Mouse (Mus musculus) adrenal gland, adult 2 months (tissue): ENCODE data around the gene Atp10a. TPM values are rescaled to one million over a fixed set of nuclear protein-coding genes. Genes with fewer than 3 reads are reported as not detected.

Source experiments
- DNase-seq: peaks from one replicate; pipeline ENCODE4 v3.0.0; 2021
- polyA plus RNA-seq: library from polyadenylated mRNA; depleted of rRNA; stranded (reverse); fragments of >200 nt; gene quantifications from 2 replicates; pipeline ENCODE4 v1.2.3, GENCODE M21; 2012
- total RNA-seq, 2 experiments: library from RNA; stranded (reverse); gene quantifications; 2 replicates each; pipeline ENCODE4 v1.2.3; 2021

Gene Atp10a
- total and polyA plus RNA-seq, 3 experiments, result 35.2 to 83.7 (median 65.4) TPM

DNA sequence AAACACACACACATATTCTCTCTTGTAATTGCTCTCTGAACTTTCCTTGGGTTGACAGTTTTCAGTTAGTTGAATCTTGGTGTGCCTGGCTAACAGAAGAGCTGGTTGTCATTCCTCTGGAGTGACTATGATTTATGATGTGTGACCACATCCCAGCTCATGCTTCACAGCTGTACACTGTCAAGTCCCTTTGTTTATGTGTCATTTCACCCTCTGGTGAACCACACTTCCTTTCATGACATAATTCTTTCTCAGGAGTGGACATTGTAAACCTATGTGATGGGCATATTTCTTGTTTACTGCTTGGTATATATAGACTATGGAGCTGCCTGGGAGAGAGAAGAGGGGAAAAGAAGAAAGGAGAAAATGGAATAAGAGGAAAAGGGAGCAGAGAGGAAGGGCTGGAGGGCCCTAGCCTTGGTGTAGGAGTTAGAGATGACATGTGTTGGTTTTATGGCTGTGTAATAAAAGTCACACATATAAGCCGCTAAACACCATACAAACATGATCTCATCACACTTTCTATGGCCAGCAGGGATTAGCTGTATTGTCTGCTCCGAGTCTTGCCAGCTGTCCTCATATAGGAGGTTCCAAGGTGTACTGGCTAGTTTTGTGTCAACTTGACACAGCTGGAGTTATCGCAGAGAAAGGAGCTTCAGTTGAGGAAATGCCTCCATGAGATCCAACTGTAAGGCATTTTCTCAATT is 81.0 kb downstream of the Atp10a start:
- DNase-seq, result no peak

DNA sequence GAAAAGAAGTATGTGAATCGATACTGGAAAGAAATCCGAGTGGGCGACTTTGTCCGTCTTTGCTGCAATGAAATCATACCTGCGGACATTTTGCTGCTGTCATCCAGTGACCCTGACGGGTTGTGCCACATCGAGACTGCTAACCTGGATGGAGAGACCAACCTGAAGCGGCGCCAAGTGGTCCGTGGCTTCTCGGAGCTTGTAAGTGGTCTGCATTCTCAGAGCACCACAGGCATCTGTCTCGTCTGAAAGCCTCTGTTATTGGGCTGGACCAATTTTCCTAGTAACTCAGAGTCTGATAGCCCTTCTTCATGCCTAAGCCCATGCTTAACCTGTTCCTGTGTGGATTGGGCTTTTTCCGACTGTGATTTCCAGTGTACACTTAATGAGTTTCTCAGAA is 84.2 kb downstream of the Atp10a start:
- DNase-seq, result no peak

DNA sequence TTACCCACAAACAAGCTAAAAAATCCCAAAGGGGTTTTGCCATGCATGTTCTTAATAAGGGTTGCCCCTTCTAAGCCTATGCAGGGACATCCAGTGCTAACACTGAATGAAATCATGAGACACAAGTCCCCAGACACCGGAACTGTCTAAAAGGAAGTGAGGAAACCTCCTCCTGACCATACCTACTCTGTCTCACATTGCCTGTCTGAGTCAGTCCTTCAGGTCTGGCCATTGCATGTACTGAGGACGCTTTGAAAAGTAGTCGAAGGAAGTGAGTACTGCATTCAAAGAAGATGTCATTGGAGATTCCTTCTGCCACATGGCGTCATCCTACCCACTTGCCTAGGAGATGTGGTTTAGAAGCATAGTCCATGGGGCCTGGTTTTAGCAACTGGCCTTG is 84.9 kb downstream of the Atp10a start:
- no peak for DNase-seq

DNA sequence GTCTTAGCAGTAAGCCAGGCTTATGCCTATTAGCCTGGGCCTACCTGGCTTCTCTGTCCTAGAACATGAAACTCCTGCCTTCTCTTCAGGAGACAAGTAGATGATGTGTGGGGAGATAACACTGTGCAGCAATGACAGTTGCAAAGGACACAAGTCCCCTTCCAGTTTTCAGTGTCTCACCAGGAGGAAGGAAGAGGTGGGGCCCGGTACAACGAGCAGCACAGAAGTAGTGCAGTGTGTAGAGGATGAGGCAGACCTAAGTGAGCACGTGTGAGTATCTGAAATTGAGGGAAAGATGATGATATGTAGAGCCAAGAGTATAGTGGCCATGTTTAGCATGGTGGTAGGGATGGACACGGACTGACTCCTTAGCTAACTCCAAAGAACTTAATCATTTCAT is 86.0 kb downstream of the Atp10a start:
- no peak for DNase-seq

DNA sequence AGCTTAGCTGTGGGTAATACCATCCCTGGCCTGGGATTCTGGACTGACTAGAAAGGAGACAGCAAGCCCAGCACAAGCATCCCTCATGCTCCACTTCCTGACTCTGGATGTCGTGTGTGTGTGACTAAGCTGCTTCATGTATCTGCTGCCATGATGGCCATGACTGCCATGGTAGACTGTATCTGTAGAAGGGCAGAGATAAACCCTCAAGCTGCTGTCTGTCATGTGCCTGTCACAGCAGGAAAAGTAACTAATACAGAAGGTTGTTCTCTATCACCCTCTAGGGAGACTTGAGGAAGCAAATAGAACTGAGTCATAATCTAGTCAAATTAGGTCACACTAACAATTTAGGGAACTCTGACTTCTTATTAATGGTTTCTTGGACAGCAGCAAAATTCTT is 86.7 kb downstream of the Atp10a start:
- no peak for DNase-seq

DNA sequence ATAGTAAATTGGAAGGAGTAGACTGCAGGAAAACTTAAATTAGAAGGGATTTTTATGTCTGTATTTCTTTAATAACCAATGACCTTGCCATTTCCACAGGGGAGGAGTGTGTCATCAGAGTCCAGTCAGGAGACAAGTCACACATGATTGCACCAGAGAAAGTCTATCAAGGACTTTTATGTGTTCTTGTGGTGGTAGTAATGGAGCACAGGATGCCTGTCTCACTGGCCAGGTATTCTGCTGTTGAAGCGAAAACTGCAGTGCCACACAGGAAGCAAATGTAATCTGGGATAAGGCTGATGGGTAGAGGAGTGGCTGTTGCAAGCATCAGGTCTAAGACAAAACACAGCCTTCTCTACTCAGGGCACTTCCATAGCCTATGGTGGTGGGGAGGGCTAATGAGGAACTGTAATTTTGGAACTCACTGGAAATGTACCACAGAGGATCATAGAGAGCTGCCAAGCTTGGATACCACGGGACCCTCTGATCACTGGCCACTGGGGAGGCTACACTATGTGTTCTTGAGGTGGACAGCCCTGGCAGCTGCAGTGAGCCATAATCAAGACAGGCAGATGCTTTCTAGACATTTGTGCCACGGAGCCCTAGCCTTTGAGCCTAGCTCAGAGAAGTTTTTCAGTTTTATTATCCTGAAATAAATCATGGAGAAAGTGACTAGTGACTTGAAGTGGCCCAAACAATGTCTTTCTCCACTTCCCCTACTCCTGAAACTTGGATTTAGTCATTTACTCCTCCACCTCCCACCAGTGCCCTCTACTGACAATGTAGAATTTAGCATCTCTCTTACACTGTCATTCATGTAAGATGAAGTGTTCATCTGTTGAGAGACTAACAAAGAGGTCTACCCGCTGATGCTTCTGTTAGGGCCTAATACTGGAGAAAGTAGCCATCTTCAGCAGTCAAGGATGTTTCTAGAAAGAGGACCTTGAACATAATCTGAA is 87.7 kb downstream of the Atp10a start:
- peak; percentile 65 for DNase-seq

DNA sequence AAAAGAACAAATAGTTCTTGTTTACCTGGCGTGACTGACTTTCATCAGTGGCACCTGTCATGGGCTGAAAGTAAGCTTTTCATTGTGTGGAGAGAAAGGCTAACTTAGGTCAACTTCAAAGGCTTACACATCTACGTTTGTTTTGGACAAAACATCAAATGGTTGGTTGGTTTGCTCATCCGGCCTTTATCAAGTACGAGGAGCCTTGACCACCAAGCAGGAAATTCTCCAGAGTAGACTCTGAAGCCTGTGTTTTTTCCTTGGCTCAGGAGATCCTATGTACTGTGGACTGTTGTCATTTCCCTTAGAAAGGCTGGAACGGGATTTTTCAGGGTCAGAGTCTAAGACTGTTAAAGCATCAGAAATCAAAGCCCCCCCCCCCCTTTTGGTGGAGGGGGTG is 90.9 kb downstream of the Atp10a start:
- peak; percentile 47 for DNase-seq

DNA sequence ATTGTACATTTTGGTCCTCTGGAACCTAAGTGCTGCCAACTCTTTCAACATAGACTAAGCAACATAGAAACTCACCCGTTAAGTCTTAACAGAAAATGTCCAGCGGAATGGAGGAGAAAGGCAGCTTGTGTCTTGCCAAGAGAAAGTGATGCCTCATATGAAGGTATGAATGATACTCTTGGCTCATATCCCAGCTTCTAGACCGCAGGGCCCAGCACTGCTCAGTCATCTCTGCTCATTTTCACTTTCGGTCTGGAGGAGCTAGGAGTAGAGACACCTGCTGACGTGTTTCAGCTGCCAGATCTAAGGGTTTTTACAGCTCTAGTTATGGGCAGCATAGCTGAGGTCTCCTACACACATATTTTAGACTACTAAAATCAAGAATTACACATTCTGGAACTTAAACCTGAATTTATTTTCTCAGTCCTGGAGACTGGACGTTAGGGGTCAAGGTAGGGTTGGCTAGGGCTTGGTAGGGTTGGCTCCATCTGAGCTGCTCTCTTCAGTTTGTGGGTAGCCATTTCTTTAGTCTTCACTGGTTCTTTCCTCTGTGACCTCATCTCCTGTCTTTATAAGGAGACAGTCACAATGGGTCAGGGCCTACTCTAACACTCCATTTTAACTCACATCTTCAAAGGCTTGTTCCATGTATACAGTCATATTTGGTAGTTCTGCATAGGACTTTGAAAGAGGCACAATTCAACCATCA is 94.1 kb downstream of the Atp10a start:
- DNase-seq, result peak; percentile 77

DNA sequence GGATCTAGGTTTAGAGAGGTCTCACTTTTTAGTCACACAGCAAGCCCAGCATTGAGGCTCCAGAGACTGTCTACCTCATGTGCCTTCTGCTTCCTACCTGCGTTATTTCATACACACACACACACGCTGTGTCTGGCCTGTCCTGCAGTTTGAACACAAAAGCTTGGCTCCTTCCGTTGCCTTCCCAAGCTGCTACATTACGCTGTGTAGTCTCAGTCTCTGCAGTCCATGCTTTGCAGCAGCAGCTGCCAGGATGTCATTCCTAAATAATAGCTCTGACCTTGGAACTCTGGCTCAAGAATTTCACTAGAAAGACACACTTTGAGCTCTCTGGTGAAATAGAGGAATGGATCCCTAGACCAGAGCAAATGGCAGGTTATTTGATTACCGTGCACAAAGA is 96.1 kb downstream of the Atp10a start:
- DNase-seq, result peak; percentile 59

DNA sequence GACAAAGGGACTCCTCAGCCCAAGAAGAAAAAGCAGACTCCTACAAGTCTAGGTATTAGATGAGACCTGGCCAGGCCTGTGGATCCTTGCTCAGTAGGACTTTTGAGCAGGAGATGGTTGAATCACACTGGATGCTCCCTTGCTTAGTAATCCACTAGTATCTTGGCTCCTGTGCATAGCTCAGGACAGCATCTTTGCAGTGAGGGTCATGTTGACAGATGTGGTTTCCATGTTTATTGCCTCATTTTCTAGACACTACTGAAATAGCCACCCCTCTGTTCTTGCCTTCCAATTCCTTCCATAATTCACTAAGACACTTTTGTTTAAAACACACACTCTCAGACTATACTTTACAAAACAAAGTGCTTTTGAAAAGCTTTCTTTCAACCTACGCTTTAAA is 98.1 kb downstream of the Atp10a start:
- DNase-seq, result no peak

DNA sequence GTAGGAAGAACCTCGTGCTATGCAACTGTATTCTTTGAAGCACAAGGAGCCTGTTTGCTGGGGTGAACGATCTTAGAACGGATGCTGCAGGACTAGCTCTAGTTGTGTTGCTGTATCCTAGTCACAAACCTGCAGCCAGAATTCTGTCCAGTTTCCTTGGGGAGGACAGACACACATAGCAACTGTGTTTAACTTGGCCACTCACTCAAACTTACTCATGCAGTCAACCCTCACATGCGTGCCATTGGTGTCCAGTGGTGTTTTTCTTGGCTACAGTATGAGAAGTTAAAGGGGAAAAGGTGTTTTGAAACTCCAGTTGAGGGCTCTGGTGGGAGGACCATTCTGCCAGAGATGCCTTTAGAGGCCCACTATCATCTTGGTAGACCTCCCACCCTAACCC is 98.6 kb downstream of the Atp10a start:
- no peak for DNase-seq

DNA sequence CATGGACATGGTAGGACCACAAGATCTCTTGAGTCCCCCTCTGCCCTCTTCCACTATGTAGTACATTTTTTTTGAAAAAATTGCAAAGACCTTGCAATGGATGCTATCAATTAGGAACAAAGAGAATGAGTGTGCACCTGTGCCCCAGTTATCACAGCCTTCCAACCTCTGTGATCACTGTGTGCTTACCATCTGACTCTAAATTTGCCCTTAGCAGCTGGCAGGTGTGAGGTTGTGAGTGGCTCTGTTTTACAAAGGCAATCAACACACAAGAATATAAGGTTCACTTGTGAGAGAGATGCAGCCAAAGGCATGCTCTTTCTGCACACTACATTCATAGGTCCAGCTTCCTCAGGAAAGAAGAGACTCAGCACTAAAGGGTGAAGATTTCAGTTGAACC is 99.1 kb downstream of the Atp10a start:
- no peak for DNase-seq

DNA sequence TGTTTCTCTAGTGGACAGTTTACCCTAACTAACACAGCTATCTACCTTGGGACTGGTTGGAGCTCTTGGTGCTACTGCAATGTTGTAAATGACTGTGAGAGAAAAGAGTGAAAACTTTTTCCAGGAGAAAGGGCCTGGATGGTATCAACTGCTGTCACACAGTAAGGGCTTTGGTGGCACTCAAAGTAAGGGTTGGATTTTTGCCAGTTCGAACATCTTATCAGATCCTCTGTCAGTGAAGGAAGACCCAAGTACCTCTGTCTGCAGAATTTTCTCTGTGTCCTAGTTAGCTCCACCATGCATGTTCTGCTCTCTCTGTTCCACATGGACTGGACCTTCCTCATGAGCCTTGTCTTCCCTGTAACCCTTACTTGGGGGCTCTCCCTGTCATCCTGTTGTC is 99.9 kb downstream of the Atp10a start:
- no peak for DNase-seq

DNA sequence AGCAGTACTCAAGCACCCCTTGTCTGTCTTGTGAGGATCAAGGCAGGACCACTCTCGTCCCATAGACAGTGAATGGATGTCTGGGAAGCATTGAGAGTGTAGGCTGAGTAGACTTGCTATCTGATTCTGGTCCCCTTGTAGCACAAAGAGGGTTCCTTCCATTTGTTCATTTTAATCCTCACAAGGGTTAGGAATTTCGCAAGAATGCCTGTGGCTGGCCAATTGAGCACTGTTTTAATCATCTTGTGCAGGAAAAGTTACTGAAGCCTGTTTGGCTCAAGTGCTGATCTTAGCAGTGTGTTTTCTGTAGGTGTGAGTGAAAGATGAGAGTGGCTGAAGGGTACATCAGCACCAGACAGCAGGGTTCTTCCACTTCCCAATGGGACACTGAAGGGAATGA is 101.4 kb downstream of the Atp10a start:
- DNase-seq, result no peak

DNA sequence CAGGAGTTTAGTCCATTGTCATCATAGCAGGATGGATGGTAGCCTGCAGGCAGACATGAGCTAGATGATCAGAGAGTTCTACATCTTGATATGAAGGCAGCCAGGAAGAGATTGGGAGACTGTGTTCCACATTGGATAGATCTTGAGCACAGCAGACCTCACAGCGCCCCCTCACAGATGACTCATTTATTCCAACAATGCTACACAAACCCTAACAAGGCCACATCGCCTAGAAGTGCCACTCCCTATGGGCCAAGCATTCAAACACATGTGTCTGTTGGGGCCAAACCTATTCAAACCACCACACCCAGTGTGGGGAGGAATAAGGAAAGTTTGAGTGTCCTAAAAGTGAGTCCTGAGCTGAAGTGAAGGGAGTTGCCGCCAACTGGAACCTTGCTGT is 102.4 kb downstream of the Atp10a start:
- DNase-seq, result no peak

DNA sequence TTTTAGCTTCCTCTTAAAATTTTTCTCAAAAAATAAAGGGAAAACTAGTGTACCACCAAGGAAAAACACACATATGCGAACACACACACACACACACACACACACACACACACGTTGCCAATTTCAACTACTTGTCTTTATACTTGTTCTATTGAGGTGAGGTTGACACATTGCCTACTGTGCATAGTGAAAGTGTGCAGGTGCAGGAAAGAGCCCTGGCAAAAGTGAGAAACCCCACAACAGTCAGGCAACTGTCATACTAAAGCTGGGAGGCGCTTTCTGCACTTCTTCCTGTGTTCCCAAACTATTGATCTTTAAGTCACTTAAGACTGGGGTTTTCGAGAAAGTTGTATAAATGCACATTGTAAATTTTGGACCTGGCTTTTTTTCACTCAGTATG is 103.3 kb downstream of the Atp10a start:
- DNase-seq, result no peak

DNA sequence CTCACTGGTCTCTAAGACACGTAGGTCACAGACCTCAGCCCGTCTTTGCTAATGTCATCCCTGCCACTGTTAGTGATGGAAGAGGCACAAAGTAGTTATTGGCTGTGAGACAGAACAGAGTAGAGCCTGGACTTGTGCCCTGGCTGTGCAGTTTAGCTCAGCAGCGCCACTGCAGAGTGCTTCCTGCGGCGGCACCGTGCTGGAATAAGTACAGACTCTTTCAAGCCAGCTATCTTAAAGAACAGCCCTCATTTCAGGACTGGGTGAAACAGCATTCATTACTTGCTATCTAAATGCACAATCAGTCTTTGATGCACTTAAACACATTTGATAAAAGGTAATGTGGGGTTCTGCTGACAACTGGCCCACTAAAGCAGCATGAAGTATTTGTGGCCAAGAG is 111.3 kb downstream of the Atp10a start:
- DNase-seq, result peak; percentile 65

DNA sequence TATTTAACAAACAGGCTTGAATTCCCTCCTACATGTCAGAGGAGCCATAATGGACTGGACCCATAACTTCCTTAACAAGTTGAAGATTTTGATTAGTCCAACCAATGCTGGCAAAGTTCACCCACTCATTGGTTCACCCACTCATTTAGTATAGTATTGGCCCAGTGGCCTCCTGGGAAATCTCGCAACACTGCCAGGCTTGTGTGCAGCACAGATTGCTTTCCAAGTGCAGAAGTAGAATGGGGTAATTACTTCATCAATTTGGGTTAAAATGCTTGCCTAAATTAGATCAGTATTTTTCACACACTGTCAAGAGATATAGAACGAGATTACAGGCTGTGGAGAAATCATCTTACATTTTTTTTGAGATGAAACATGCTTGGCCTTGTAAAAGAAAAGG is 112.3 kb downstream of the Atp10a start:
- no peak for DNase-seq

DNA sequence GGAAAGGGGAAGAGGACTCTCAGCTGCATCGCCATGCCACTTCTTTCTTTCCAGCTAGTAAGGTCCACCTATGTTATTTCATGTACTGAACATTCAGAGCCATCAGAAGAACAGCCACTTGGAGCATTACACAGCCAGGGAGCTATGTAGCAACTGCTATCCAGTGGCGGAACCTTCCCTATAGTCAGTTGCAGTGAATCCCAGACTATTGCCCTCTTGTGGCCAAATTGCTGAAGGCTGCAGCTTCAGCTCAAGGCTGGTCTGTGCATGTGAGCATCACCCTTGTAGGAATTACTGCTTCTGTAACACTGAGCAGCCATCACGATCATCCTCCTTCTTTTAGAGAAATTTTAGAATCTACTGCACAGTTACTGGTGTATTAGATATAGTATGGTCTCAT is 114.3 kb downstream of the Atp10a start:
- no peak for DNase-seq

DNA sequence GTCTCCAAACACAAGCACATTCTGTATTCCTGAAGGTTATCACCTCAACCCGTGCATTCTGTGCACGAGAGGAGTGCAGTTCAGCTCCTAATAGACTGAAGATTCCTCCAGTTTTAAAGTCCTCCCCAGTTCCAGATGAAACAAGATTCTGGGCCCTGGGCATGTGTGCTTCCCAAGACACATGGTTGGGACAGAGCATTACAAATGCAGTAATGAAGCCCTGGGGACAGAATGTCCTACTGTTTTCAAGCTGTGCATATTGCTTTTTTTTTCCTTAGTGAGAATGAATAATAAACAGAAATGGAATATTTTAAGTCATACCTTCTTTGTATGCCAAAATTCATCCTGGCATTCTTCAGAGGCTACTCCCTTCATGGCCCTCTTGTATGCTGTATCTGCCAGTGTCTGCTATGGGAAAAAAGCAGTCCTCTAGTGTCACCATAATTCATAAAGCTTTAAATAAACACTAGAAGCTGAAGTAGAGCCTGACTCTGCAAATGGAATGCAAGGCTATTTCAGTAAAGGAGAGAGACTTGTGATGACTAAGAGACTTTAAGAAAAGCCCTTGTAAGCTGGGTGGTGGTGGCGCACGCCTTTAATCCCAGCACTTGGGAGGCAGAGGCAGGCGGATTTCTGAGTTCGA is 116.2 kb downstream of the Atp10a start:
- DNase-seq, result no peak

DNA sequence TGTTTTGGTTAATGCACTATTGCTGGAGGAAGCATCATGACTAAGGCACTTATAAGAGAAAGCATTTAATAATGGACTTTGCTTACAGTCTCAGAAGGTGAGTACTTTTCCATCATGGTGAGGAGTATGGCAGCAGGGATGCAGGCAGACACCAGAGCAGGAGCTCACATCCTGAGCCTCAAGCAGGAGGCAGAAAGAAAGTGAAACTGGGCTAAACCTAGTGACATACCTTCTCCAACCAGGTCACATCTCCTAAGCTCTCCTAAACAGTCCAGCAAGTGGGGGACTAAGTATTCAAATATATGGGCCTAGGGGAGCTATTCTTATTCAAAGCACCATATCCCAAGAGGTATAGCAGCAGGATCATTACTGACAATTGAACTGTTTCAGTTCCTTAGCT is 123.2 kb downstream of the Atp10a start:
- no peak for DNase-seq

DNA sequence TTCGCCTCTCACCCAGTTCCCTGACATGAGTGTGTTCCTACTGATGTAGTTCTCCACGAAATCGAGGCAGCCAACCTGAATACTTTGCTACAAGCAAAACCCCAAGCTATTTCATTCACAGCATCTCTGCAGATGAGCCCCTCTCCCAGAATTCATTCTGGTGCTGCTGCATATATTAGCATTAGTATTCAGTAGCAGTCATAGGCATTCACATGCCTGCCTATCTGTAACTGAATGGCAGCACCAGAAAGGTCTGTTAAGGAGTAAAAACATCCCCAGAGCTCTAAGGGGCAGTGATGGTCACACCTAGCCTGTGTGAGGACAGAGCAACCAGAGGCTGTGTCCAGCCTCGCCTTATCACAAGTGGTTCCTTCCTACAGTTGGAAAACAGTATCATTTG is 131.0 kb downstream of the Atp10a start:
- DNase-seq, result no peak
